Mouse (Mus musculus): ENCODE data around the gene Slc35e1. TPM values are rescaled to one million over a fixed set of nuclear protein-coding genes. Genes with fewer than 3 reads are reported as not detected.

Slc35e1 gene
- polyA plus RNA-seq, 1 experiment from 2014 or later = 13.8 TPM

DNA sequence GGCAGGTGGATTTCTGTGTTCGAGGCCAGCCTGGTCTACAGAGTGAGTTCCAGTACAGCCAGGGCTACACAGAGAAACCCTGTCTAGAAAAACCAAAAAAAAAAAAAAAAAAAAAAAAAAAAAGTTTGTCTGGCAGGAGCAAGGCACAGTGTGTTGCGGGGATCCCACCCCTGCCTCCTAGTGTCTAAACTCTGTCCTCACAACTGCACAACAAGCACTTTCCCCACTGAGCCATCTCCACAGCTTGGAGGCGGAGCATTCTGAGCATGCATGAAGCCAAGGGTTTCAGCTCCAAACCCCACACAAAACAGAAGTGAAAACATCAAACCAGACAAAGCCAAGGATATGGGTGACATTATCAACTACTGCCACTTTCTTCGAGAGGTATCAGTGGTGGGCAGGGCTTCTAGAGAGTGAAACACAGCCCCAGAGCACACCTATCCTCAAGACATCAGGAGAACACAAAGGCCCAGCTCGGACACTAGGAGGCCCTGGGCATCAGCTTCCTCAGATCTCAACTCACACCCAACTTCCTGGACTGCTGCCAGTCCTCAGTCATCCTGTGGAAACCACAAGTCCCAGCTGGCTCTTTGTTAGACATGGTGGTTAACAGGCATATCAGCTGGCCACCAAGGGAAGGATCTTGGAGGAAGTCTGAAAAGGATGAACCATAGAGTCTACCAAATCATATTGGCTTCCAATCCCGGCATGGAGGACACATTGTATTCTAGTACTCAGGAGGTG is 6.8 kb downstream of the Slc35e1 start:
- peak; percentile 20 for DNase-seq (ENCODE audit: low spot score)

GRCm38 (mm10) chr8:72474826-72475546 is 17.4 kb downstream of the Slc35e1 start, which contains the start of gene Cherp:
TSS of gene Cherp (minus strand) at chr8:72475226.
- DNase-seq (ENCODE audit: low spot score) = peak; percentile 99

DNA sequence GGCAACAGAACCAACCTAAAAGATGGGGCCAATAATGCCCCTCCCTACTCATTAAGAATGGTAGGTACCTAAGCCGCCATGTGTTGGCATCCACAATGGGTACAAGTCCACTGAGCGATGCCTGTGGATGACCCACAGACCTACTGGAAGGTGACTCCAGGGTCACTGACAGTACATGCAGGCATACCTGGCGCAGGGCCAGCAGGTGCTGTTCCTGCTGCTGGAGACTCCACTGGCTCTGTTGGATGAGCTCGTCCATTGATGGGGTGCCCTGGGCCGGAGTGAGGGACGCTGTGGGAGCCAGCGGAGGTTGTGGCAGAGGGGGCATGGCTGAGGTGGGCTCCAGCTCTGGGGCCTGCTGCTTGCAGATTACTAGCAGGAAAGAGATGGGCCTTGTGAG is 21.7 kb downstream of the Slc35e1 start:
- no peak for DNase-seq (ENCODE audit: low spot score)

GRCm38 (mm10) chr8:72469984-72470383 is 22.4 kb downstream of the Slc35e1 start:
- no peak for DNase-seq (ENCODE audit: low spot score)

DNA sequence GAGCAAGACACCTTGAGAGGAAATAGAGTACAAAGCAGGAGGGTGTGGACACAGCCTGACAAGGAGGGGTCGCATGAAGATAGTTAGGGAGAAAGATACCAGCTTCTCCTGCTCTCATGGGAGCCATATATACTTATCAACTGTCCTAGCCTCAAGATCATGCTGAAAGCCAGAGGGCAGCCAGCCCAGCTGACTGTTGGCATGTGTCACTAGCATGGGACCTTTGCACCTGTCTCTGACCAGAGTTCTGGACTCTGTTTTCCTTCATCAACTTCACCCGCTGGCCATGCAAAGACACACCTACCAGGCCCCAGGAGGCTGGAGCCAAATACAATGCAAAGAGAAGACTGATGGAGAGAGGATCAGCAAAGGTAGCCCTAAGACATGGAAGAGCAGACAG is 23.2 kb downstream of the Slc35e1 start:
- DNase-seq (ENCODE audit: low spot score) = no peak

GRCm38 (mm10) chr8:72464211-72464610 is 28.2 kb downstream of the Slc35e1 start:
- no peak for DNase-seq (ENCODE audit: low spot score)

GRCm38 (mm10) chr8:72459881-72460533 is 32.4 kb downstream of the Slc35e1 start:
- DNase-seq (ENCODE audit: low spot score) = no peak

GRCm38 (mm10) chr8:72458457-72458856 is 34.0 kb downstream of the Slc35e1 start:
- DNase-seq (ENCODE audit: low spot score) = no peak

DNA sequence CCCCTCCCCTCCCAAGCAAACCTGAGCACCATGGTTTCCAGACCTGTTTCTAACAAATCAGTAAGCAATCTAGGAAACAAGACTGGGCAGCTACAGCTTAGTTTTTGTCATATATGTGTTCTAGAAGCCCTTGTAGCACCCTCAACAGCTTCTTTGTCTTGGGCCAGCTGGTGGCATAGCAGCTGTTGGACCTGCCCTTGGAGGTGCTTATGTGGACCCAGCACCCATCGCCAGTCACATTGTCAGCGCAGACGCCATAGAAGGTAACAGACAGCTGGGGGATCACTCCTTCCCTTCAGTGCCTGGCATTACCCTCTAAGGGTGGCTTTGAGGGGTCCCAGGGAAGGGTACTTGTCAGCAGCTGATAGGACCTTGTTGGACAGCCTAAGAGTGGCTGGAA is 34.6 kb downstream of the Slc35e1 start:
- no peak for DNase-seq (ENCODE audit: low spot score)

DNA sequence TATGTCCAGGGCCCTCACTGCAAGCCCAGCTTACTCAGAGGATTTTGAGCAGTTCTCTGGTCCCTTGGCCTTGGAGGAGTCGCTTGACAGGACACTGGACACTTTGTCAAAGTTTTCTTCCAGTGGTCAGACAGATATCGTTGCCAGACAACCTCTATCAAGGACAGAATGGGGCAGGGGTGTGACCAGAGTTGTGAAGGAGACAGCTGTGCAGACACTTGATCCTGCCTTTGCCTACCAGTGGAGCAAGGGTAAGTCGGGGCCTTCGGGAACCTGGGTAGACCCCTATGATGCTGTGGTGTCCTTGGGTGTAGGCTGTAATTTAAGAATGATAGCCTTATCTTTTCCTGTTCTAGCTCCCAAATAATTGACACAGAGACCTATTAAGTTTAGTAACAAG is 37.1 kb downstream of the Slc35e1 start:
- no peak for DNase-seq (ENCODE audit: low spot score)

- no peak for DNase-seq (ENCODE audit: low spot score)
These were observed 38.5 kb downstream of the Slc35e1 start for GRCm38 (mm10) chr8:72453904-72454303.

DNA sequence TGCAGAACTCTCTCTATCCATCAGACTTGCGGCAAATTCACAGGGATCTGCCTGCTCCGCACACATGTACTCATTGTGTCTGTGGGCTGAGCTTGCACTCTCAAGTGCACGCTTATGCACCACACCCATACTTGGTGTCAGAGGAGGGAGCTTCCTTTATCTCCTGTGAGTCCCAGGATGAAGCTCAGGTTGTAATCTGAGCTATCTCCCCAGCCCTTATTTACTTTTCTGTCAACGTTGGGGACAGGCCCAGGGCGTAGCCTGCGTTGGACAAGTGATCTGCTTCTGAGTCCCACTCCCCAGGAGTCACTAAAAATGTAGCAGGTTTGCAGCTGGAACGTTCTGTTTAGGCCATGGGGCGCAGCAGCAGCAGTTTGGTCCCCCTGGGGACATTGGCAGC is 40.9 kb downstream of the Slc35e1 start:
- DNase-seq (ENCODE audit: low spot score) = no peak

DNA sequence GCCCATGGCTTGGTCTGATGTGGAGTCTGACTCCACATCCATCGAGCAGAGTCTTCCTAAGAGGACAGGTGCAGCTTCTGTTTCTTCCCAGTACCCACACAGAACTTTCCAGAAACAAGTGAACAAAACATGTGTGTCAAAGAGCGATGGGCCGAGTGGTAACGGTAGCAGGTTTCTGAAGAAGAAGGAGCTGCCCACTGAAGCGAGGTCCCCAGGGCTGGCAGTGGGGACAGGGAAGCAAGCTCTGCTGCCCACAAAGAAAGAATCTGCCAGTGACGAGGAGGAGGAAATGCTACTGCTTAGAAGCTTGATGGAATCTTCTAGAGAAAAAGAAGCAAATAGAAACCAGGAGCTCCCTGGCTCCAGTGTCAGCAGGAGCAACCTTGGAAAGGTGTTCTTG is 47.3 kb downstream of the Slc35e1 start:
- DNase-seq (ENCODE audit: low spot score) = no peak

GRCm38 (mm10) chr8:72443994-72444350 is 48.4 kb downstream of the Slc35e1 start:
- no peak for DNase-seq (ENCODE audit: low spot score)

DNA sequence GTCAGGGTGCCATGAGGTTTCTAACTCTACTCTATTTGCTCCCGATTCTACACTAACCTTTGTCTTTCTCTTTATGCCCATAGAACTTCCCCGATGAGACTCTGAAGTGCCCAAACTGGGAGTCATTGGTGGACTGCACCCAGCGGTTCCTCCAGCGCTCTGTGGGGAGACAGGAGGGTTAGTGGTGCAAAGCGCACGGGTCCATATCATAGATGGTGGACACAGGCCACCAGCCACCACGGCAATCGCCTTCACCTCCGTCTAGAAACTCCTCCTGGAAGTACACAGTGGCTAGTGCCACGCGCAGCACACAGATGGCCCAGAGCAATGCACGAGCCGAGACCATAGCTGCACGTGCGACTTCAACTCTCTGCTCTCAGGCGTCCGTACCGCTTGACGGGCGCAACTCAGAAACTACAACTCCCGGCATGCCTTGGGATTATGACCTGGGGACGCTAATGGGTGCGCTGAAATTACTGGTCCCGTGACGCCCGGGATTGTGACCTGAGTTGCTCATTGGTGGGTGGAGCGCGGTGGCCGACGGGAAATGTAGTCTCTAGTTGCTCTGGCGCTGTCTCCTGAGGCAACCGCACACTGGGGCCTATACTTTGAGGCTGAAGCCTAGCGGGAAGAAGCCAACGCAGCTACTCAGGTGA is 48.9 kb downstream of the Slc35e1 start, which contains the start of the genes Calr3 and 1700030K09Rik:
Gene Calr3 (minus strand): TSS at position 533 of the 656 bp plus-strand sequence.
Gene 1700030K09Rik (plus strand): TSS at position 543 of the 656 bp plus-strand sequence.
- DNase-seq (ENCODE audit: low spot score) = peak; percentile 99

- DNase-seq (ENCODE audit: low spot score) = no peak
These were observed 54.0 kb downstream of the Slc35e1 start for GRCm38 (mm10) chr8:72438248-72439015.

DNA sequence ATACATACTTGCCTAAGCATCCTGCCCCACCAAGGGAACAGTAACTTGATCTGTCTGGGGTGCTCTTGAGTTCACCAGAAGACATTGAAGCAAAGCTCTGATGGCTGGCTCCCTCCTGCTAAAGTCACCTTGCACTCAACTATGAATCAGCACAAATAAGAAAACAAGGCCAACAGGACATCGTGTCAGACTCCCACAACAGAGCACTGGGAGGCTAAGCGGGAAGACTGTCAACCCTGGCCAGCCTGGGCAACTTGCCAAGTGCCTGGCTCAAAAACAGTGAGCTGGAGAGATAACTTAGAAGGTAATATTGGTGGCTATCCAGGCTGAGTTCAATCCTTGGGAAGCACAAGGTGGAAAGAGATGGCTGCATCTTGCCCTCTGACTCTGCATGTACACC is 57.5 kb downstream of the Slc35e1 start:
- no peak for DNase-seq (ENCODE audit: low spot score)

Data from thymus, postnatal 0 days (tissue).